Mouse (Mus musculus): ENCODE measurements around the gene Nr2f6.

Nr2f6 gene

GRCm38 (mm10) chr8:71391696-71392095 is 9.9 kb upstream of the Nr2f6 start:
- DNase-seq (ENCODE audit: extremely low spot score, low read depth, low spot score) = no peak

DNA sequence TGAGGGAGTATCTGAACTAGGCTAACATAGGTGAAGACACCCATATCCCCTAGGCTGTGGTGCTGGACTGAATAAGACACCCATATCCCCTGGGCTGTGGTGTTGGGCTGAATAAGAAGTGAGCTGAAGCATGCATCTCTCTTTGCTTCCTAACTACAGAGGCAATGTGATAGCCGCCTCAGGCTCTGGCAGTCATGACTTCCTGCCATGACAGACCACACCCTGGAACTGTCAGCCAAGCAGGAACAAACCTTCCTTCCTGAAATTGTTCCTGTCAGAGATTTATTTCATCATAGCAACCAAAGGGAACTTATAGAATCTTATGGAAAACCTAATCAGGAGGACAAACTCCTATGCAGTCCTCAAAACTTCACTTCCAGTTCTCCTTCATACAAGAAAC is 6.5 kb upstream of the Nr2f6 start:
- DNase-seq (ENCODE audit: extremely low spot score, low read depth, low spot score) = no peak

DNA sequence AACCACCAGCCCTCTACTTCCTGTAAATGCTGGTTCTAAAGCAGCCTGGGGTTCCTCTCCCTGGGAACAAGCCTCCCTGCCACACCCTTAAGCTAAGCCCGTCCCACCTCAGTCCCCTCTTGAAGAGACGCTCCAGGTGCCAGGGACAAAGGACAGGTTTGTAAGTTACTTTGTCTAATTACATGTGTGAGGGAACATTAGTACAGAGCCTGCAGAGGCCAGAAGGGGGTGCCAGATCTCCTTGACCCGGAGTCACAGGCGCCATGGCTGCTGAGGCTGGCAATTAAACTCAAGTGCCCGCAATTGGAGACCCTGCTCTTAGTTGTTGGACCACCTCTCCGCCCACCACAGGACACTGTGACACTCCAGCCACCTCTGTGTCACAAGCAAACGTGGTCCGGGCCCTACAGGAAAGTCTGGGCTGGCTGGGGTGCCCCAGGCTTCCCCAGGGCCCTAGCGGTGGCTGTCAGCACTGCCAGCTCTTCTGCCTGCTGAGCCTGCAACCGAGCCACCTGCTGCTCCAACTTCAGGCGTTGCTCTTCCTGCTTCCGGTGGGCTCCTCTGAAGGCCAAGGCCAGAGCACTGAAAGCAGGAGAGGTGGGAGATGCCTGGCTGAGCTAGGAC is 3.6 kb upstream of the Nr2f6 start:
- no peak for DNase-seq (ENCODE audit: extremely low spot score, low read depth, low spot score)

DNA sequence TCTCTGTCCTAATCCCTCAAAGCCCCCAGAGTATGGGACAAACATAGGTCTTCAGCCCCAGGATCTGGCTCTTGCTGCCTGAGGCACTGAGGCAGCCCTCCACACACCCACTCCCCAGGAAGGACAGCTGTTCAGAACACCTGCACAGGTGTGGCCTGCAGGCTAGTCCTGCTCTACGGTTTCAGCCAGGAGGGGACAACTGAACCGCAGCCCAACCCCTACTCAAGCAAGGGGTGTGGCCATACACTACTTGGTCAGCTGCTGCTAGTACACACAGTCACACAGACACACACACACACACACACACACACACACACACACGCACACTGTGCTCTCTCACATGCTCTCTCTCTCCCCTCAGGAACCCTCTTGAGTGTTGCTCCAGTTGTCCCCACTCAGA is 2.1 kb upstream of the Nr2f6 start:
- DNase-seq (ENCODE audit: extremely low spot score, low read depth, low spot score) = no peak

- no peak for DNase-seq (ENCODE audit: extremely low spot score, low read depth, low spot score)
Measured at GRCm38 (mm10) chr8:71383396-71383795, 1.6 kb upstream of the Nr2f6 start.

- DNase-seq (ENCODE audit: extremely low spot score, low read depth, low spot score) = no peak
Measured at GRCm38 (mm10) chr8:71381971-71382961, 506 bp upstream of the Nr2f6 start.

- no peak for DNase-seq (ENCODE audit: extremely low spot score, low read depth, low spot score)
Measured at GRCm38 (mm10) chr8:71380178-71381171, 1.3 kb downstream of the Nr2f6 start.

- DNase-seq (ENCODE audit: extremely low spot score, low read depth, low spot score) = no peak
Measured at GRCm38 (mm10) chr8:71379512-71380075, 2.2 kb downstream of the Nr2f6 start.

DNA sequence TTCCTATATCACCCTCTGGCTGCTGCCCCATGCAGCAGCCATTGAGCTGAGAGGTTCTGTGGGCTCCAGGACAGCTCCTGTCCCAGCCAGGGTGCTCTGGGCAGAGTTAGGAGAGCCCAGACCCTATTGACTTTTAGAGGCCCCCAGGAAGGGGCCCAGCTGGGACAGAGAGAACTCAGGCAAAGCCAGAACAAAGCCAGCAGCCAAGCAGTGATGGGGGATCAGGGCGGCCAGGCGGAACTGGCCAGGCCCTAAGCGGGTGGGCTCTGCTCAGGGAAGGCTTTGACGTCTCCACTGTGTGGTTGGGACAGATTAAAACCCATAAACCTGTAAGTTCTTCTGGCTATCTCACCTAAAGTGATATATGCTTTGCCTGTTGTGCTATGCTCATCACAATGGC is 2.8 kb downstream of the Nr2f6 start:
- DNase-seq (ENCODE audit: extremely low spot score, low read depth, low spot score) = no peak

GRCm38 (mm10) chr8:71376423-71377030 is 5.2 kb downstream of the Nr2f6 start:
- DNase-seq (ENCODE audit: extremely low spot score, low read depth, low spot score) = no peak

DNA sequence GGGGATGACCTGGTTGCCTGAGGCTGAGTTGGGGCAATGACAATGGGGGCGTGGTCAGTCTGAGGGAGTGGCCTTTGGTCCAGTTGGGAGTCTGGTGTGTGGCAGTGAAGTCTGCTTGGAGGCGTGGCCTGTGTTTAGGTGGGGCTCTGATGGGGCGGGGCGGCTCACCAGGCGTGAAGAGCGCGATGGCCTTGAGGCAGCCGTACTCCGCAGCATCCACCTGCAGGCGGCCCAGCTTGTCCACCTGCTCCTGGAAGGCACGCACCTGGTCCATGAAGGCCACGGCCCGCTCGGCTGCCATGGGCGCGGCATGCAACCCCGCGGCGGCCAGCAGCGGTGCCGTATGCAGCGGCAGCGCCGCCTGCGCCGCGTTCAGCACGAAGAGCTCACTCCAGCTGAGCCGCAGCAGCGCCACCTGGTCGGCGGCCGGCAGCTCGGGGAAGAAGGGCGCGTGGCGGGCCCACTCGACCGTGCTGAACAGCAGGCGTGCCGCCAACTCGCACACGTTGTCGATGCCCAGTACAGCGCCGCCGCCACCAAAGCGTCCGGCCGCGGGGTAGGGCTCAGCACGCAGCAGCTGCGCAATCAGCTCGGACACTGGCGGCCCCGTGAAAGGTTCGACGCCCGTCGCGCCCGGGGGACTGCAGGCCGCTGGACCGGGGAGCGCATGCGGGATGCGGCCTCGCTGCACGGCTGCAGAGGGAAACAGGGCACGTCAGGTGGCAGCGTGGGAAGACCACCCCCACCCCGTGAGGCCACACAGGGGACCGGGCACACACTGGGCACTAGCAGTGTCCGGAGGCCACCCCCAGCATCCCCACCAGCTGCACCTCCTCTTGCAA is 6.0 kb downstream of the Nr2f6 start:
- no peak for DNase-seq (ENCODE audit: extremely low spot score, low read depth, low spot score)

DNA sequence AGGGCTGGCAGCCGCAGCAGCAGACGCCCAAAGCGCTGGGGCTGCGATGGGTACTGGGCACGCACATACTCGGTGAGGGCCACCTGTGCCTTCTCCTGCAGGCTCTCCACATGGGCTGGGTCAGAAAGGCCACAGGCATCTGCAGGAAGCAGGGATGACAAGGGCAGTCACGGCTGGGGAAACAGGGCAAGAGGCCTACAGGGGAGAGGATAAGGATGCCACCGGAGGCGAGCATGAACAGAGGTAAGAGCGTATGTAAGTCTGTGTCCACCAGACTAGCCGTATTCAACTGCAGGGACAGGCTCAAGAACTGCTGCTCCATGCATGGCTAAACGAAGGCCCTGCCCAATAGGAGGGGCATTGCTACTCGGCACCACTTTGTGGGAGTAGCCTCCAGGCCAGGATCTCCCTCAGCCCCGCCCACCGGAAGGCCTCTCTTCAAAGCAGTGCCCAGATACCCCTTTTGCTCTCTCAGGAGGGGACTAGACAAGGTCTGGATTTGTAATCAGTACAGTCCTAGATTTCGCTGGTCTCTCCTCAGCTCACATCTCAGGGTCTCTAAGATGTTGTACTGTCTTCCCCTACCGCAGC is 7.0 kb downstream of the Nr2f6 start:
- DNase-seq (ENCODE audit: extremely low spot score, low read depth, low spot score) = no peak

DNA sequence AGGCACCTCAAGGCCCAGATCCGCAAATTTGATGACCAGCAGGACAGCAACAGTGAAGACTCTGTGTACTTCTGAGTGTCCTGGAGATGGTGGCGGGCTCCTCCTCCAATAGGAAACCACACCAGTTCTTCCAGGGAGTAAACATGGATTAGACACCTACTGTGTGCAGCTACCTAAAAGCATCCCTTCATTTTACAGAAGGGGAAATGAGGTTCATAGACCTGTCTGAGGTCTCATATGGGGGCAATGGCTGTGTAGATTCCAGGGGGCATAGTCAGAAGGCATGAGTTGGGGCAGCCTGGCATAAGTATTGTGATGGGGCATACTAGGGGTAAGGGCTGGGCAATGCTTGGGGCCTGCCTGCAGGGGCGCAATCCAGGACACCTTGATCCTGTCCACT is 8.8 kb downstream of the Nr2f6 start:
- no peak for DNase-seq (ENCODE audit: extremely low spot score, low read depth, low spot score)

GRCm38 (mm10) chr8:71372427-71372826 is 9.3 kb downstream of the Nr2f6 start:
- no peak for DNase-seq (ENCODE audit: extremely low spot score, low read depth, low spot score)

DNA sequence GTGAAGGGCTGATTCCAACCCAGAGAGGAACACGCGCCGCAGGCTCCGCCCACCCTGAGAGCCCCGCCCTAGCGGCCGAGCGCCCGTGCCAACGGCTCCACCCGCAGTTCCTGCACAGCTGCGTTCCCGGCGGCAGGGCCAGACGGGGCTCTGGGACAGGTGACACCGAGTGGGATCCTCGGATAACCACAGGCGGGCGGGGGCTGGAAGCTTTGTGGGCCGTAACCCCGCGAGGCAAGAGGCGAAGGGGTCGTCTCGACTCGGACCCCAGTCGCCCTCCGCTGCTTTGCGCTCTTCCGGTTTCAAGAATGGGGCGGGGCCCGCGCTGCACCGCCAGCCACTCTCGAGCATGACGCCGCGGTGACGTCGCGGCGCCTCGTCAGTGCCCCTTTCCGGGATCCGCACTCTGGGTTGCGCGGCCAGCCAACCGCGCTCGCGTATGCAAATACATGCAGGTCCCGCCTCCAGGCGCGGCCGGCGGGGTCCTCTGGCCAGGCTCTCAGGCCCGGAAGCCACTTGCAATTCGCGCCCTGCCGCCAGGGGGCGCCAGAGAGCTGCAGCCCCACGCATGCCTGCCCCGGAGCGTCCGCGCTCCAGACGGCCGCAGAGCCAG is 10.4 kb downstream of the Nr2f6 start, which contains the start of gene Ocel1:
Gene Ocel1, plus strand, starts transcription at position 63 of the 613 bp plus-strand sequence.
- peak; percentile 96 for DNase-seq (ENCODE audit: extremely low spot score, low read depth, low spot score)

GRCm38 (mm10) chr8:71370711-71371235 is 11.0 kb downstream of the Nr2f6 start:
- DNase-seq (ENCODE audit: extremely low spot score, low read depth, low spot score) = no peak

DNA sequence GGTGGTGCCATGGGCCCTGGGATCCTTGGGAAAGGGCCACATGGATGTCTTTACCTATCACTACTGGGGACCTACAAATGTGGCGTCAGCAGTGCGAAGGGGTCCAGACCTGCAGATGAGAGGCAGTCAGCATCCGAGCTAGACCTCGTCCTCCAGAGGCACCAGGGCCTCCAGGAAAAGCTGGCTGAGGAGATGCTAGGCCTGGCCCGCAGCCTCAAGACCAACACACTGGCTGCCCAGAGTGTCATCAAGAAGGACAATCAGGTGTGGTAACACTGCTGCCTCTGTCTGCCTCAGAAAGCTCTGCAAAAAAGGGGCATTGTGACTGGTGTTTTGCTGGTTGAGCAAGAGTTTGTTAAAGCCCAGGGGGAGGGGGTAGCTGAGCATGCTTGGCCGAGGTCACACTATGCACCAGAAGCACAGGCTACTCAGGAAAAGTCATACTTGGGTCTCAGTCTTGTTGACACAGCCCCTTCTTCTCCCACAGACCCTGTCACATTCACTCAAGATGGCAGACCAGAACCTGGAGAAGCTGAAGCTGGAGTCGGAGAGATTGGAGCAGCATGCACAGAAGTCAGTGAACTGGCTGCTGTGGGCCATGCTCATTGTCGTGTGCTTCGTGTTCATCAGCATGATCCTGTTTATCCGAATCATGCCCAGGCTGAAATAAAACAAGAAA is 12.6 kb downstream of the Nr2f6 start:
- DNase-seq (ENCODE audit: extremely low spot score, low read depth, low spot score) = no peak

GRCm38 (mm10) chr8:71368366-71368765 is 13.4 kb downstream of the Nr2f6 start:
- DNase-seq (ENCODE audit: extremely low spot score, low read depth, low spot score) = no peak

All from hindlimb bud, embryonic 11.5 days (tissue).